Mouse (Mus musculus): ENCODE measurements around the gene Ush2a. TPM values are rescaled to one million over a fixed set of nuclear protein-coding genes. Genes with fewer than 3 reads are reported as not detected.

The Ush2a gene
- polyA plus RNA-seq, 1 experiment = not detected

DNA sequence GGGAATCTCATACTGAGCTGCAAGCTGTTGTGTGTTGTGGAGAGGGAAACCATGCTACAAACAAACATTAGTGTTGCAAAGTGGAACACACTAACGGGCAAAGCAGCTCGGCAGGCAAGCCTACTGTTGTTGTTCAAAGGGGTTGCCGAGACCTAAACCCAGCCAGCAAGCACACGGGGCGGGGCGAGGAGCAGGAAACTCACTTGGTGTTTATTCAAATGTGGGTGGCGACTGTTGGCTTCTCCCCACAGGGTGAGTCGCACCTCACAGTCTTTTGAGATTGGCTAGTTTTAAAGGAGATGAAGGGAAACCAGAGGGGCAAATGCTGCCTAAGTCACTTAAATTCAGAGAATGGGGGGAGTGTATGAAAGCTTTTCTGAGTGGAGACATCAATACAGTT lies 683.5 kb downstream of the Ush2a start:
- H3K27ac ChIP-seq (ENCODE audit: insufficient read depth, low read depth, low read length) = no peak overlapping the region
- no peak for TF ChIP-seq CTCF (IDR thresholded peaks at IDR 0.05; ENCODE audit: insufficient read depth, low read depth, low read length)
- TF ChIP-seq POLR2A (IDR thresholded peaks at IDR 0.05; ENCODE audit: insufficient read depth, low read depth, low read length) = no peak
- 44% methylated on average over 8 of the region's 8 CpGs for WGBS
- no peak overlapping the region for H3K4me3 ChIP-seq (ENCODE audit: insufficient read depth, low read depth, low read length)
- peaks cover 5% of the 10 kb centered on the region for H3K4me1 ChIP-seq (ENCODE audit: control insufficient read depth, insufficient read depth, low read length)

DNA sequence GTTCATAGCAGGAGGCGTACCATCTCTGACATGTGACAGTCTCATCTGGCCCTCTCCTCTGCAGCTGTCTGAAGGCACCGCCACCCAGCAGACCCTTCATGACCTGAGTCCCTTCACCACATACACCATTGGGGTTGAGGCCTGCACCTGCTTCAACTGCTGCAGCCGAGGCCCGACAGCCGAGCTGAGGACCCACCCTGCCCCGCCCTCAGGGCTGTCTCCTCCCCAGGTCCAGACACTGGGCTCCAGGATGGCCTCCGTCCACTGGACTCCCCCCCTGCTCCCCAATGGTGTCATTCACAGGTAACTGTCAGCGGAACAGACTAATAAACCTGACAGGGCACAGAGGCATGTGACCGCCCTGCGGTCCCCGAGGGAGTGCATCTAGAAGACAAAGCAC lies 685.0 kb downstream of the Ush2a start:
- peaks cover 5% of the 10 kb centered on the region for H3K4me1 ChIP-seq (ENCODE audit: control insufficient read depth, insufficient read depth, low read length)
- TF ChIP-seq POLR2A (IDR thresholded peaks at IDR 0.05; ENCODE audit: insufficient read depth, low read depth, low read length) (no peak), CTCF (IDR thresholded peaks at IDR 0.05; ENCODE audit: insufficient read depth, low read depth, low read length) (no peak)
- H3K4me3 ChIP-seq (ENCODE audit: insufficient read depth, low read depth, low read length) = no peak overlapping the region
- WGBS = 94% methylated on average over 11 of the region's 11 CpGs
- H3K27ac ChIP-seq (ENCODE audit: insufficient read depth, low read depth, low read length) = no peak overlapping the region

- Histone ChIP-seq H3K27ac (ENCODE audit: insufficient read depth, low read depth, low read length) (no peak overlapping the region), H3K4me3 (ENCODE audit: insufficient read depth, low read depth, low read length) (no peak overlapping the region), H3K4me1 (ENCODE audit: control insufficient read depth, insufficient read depth, low read length) (peaks cover 5% of the 10 kb centered on the region)
- WGBS = 62% methylated on average over 5 of the region's 5 CpGs
- TF ChIP-seq CTCF (IDR thresholded peaks at IDR 0.05; ENCODE audit: insufficient read depth, low read depth, low read length) (peak; percentile 25; the same call in 1 of the 2 replicates), POLR2A (IDR thresholded peaks at IDR 0.05; ENCODE audit: insufficient read depth, low read depth, low read length) (no peak)
Observed at GRCm38 (mm10) chr1:188947794-188948193, 686.0 kb downstream of the Ush2a start.

DNA sequence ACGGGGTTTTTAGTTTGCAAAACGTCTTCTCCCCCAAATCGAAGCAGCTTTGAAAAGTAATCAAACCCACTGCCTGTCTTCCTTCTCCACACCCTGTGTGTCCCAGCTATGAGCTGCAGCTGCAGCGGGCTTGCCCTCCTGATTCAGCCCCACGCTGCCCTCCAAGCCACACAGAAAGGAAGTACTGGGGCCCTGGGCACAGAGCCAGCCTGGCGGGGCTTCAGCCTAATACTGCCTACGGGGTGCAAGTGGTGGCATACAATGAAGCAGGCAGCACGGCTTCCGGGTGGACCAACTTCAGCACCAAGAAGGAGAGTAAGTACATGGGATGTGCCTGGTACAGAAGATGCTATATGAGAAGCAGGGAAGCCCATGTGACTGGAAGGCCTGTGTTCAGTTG lies 686.5 kb downstream of the Ush2a start:
- peaks cover 5% of the 10 kb centered on the region for H3K4me1 ChIP-seq (ENCODE audit: control insufficient read depth, insufficient read depth, low read length)
- TF ChIP-seq POLR2A (IDR thresholded peaks at IDR 0.05; ENCODE audit: insufficient read depth, low read depth, low read length) (no peak), CTCF (IDR thresholded peaks at IDR 0.05; ENCODE audit: insufficient read depth, low read depth, low read length) (no peak)
- no peak overlapping the region for H3K4me3 ChIP-seq (ENCODE audit: insufficient read depth, low read depth, low read length)
- 24% methylated on average over 9 of the region's 9 CpGs for WGBS
- no peak overlapping the region for H3K27ac ChIP-seq (ENCODE audit: insufficient read depth, low read depth, low read length)

GRCm38 (mm10) chr1:188951091-188951490 lies 689.3 kb downstream of the Ush2a start:
- TF ChIP-seq CTCF (IDR thresholded peaks at IDR 0.05; ENCODE audit: insufficient read depth, low read depth, low read length) = no peak
- TF ChIP-seq POLR2A (IDR thresholded peaks at IDR 0.05; ENCODE audit: insufficient read depth, low read depth, low read length) = no peak
- no peak overlapping the region for H3K4me3 ChIP-seq (ENCODE audit: insufficient read depth, low read depth, low read length)
- peaks cover 3% of the 10 kb centered on the region for H3K4me1 ChIP-seq (ENCODE audit: control insufficient read depth, insufficient read depth, low read length)
- no peak overlapping the region for H3K27ac ChIP-seq (ENCODE audit: insufficient read depth, low read depth, low read length)
- WGBS = 81% methylated on average over 6 of the region's 6 CpGs

DNA sequence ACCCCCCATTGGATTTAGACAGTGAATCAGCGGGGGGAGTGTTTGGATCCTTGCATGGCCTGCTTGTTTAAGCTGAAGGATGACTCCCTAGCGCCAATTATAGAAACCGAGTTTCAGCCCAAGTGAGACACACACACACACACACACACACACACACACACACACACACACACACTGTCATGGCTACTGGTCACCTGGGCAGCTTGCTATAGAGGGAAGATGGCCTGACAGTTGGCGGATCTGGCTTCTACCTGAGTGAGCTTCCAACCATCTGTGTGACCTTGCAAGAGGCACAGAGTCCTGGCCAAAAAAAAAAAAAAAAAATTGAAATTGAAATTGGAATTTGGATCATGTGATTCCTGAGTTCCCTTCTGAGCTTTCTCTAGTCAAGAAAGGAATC lies 690.7 kb downstream of the Ush2a start:
- 100% methylated on average over 4 of the region's 4 CpGs for WGBS
- peaks cover 3% of the 10 kb centered on the region for H3K4me1 ChIP-seq (ENCODE audit: control insufficient read depth, insufficient read depth, low read length)
- H3K4me3 ChIP-seq (ENCODE audit: insufficient read depth, low read depth, low read length) = no peak overlapping the region
- no peak overlapping the region for H3K27ac ChIP-seq (ENCODE audit: insufficient read depth, low read depth, low read length)
- no peak for TF ChIP-seq POLR2A (IDR thresholded peaks at IDR 0.05; ENCODE audit: insufficient read depth, low read depth, low read length)
- TF ChIP-seq CTCF (IDR thresholded peaks at IDR 0.05; ENCODE audit: insufficient read depth, low read depth, low read length) = no peak

DNA sequence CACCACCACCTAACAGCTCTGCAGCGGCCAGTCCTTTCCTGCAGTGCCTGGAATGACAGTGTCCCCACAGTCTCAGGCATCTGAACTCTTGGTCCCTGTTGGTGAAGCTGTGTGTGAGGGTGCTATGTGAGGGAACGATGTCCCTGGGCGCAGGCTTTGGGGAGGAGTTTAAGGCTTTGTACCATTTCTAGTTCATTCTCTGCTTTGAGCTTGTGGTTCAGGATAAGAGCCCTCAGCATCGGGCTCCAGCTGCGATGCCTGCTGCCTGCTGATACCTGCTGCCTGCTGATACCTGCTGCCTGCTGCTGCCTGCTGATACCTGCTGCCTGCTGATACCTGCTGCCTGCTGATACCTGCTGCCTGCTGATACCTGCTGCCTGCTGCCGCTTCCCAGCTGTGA lies 711.3 kb downstream of the Ush2a start:
- no peak for TF ChIP-seq POLR2A (IDR thresholded peaks at IDR 0.05; ENCODE audit: insufficient read depth, low read depth, low read length)
- no peak for TF ChIP-seq CTCF (IDR thresholded peaks at IDR 0.05; ENCODE audit: insufficient read depth, low read depth, low read length)
- 91% methylated on average over 6 of the region's 6 CpGs for WGBS

GRCm38 (mm10) chr1:188973926-188974325 lies 712.1 kb downstream of the Ush2a start:
- H3K4me3 ChIP-seq (ENCODE audit: insufficient read depth, low read depth, low read length) = no peak overlapping the region
- H3K4me1 ChIP-seq (ENCODE audit: control insufficient read depth, insufficient read depth, low read length) = no peaks in the 10 kb centered on the region
- TF ChIP-seq CTCF (IDR thresholded peaks at IDR 0.05; ENCODE audit: insufficient read depth, low read depth, low read length) (no peak), POLR2A (IDR thresholded peaks at IDR 0.05; ENCODE audit: insufficient read depth, low read depth, low read length) (no peak)
- WGBS = 95% methylated on average over 16 of the region's 16 CpGs
- H3K27ac ChIP-seq (ENCODE audit: insufficient read depth, low read depth, low read length) = no peak overlapping the region

More for the DNA sequence above, 711.3 kb downstream of the Ush2a start:
- no peak overlapping the region for H3K4me3 ChIP-seq (ENCODE audit: insufficient read depth, low read depth, low read length)
- H3K27ac ChIP-seq (ENCODE audit: insufficient read depth, low read depth, low read length) = no peak overlapping the region
- no peaks in the 10 kb centered on the region for H3K4me1 ChIP-seq (ENCODE audit: control insufficient read depth, insufficient read depth, low read length)

DNA sequence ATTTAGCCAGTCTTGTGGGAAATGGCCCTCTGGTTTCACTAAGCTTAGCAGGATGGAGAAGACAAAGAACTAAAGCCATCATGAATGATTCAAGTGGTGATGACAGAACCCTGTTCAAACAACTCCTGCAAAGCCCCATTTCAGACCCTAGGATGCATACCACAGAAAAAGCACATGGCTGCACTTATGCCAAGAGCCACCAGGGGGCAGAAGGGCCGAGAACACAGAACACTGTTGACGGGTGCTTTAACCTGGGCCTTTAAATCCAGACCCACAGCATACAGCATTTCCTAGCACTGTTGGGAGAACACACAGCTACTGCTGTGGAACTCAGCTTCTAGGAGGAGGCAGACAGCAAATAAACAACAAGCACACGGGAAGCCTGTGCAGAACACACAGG lies 718.2 kb downstream of the Ush2a start:
- no peak overlapping the region for H3K4me3 ChIP-seq (ENCODE audit: insufficient read depth, low read depth, low read length)
- peaks cover 18% of the 10 kb centered on the region for H3K4me1 ChIP-seq (ENCODE audit: control insufficient read depth, insufficient read depth, low read length)
- H3K27ac ChIP-seq (ENCODE audit: insufficient read depth, low read depth, low read length) = no peak overlapping the region
- no peak for TF ChIP-seq POLR2A (IDR thresholded peaks at IDR 0.05; ENCODE audit: insufficient read depth, low read depth, low read length)
- TF ChIP-seq CTCF (IDR thresholded peaks at IDR 0.05; ENCODE audit: insufficient read depth, low read depth, low read length) = 0 out of 2 replicates have a peak, but pooled peaks have one; percentile 35
- WGBS = 30% methylated on average over 3 of the region's 3 CpGs

- H3K4me1 ChIP-seq (ENCODE audit: control insufficient read depth, insufficient read depth, low read length) = no peaks in the 10 kb centered on the region
- WGBS = 37% methylated on average over 4 of the region's 4 CpGs
- H3K27ac ChIP-seq (ENCODE audit: insufficient read depth, low read depth, low read length) = no peak overlapping the region
- TF ChIP-seq CTCF (IDR thresholded peaks at IDR 0.05; ENCODE audit: insufficient read depth, low read depth, low read length) (no peak), POLR2A (IDR thresholded peaks at IDR 0.05; ENCODE audit: insufficient read depth, low read depth, low read length) (no peak)
- no peak overlapping the region for H3K4me3 ChIP-seq (ENCODE audit: insufficient read depth, low read depth, low read length)
Observed at GRCm38 (mm10) chr1:188993218-188993617, 731.4 kb downstream of the Ush2a start.

Data from olfactory bulb, adult 2 months (tissue).